Mouse (Mus musculus) forebrain, embryonic 13.5 days (tissue): Measurements from ENCODE around the gene Slc43a2. TPM values are rescaled to one million over a fixed set of nuclear protein-coding genes. Genes with fewer than 3 reads are reported as not detected.

Source experiments
- ATAC-seq: fragments of 200-750 bp; cut with Nextera tagmentation; 2 replicates; pipeline ENCODE4 v1.8.0; 2017
- H3K27ac ChIP-seq: fragments of 300-500 bp; sonication (generic); 2 replicates; pipeline ENCODE4 v1.5.1; 2015; ENCODE audit warnings: inconsistent platforms, mild to moderate bottlenecking, moderate library complexity
- H3K27me3 ChIP-seq: fragments of 300-500 bp; sonication (generic); 2 replicates; pipeline ENCODE4 v1.6.1; 2015; ENCODE audit warnings: mild to moderate bottlenecking, inconsistent platforms
- H3K36me3 ChIP-seq: fragments of 300-500 bp; sonication (generic); 2 replicates; pipeline ENCODE4 v1.6.1; 2015; ENCODE audit warnings: mild to moderate bottlenecking, inconsistent platforms; ENCODE audit not compliant: poor library complexity, severe bottlenecking
- H3K4me1 ChIP-seq: fragments of 300-500 bp; sonication (generic); 2 replicates; pipeline ENCODE4 v1.6.1; 2015; ENCODE audit warnings: inconsistent platforms
- H3K4me2 ChIP-seq: fragments of 300-500 bp; sonication (generic); 2 replicates; pipeline ENCODE4 v1.6.1; 2015; ENCODE audit warnings: inconsistent platforms, mild to moderate bottlenecking, moderate library complexity
- H3K4me3 ChIP-seq: fragments of 300-500 bp; sonication (generic); 2 replicates; pipeline ENCODE4 v1.5.1; 2015; ENCODE audit warnings: mild to moderate bottlenecking, inconsistent platforms
- H3K9ac ChIP-seq: fragments of 300-500 bp; sonication (generic); 2 replicates; pipeline ENCODE4 v1.6.1; 2015; ENCODE audit warnings: mild to moderate bottlenecking, inconsistent platforms
- H3K9me3 ChIP-seq: fragments of 300-500 bp; sonication (generic); replicated peaks from 2 replicates; pipeline ENCODE4 v1.6.1; 2016; ENCODE audit warnings: inconsistent platforms
- WGBS: fragments of 180-500 bp; shearing (Covaris S2); methylation state at CpG from one replicate; pipeline ENCODE4 v1.1.7; 2015; 5-methylcytosine and 5-hydroxymethylcytosine counted together
- polyA plus RNA-seq: library from polyadenylated mRNA; unstranded; fragments of >200 nt; fragmentation: Nextera tagmentation; extraction: Ambion mirVana; gene quantifications from 2 replicates; pipeline ENCODE4 v1.2.1, GENCODE M21; 2015

The Slc43a2 gene
- polyA plus RNA-seq, 1 experiment from 2014 or later = 11.3 TPM

GRCm38 (mm10) chr11:75532340-75533277 lies 1.1 kb downstream of the Slc43a2 start:
- Histone ChIP-seq H3K4me1 (peaks cover 29% of the 10 kb centered on the region), H3K36me3 (no peaks in the 10 kb centered on the region), H3K4me2 (peak overlapping the region; percentile 98), H3K9me3 (no peaks in the 10 kb centered on the region), H3K9ac (peak overlapping the region; percentile 94), H3K4me3 (peak overlapping the region; percentile 72), H3K27ac (peak overlapping the region; percentile 97), H3K27me3 (no peaks in the 10 kb centered on the region)
- 0 out of 2 replicates have a peak, but pooled peaks have one; percentile 22 for ATAC-seq
- 15% methylated on average over 38 of the region's 38 CpGs for WGBS

- peak overlapping the region; percentile 94; the same call in 1 of the 2 replicates for H3K9ac ChIP-seq
- 84% methylated on average over 6 of the region's 6 CpGs for WGBS
- H3K4me3 ChIP-seq = peak overlapping the region; percentile 72
- no peak overlapping the region for H3K27ac ChIP-seq
- no peak for ATAC-seq
- no peaks in the 10 kb centered on the region for H3K9me3 ChIP-seq
- no peaks in the 10 kb centered on the region for H3K27me3 ChIP-seq
- H3K36me3 ChIP-seq = no peaks in the 10 kb centered on the region
- H3K4me1 ChIP-seq = peaks cover 37% of the 10 kb centered on the region
- peak overlapping the region; percentile 98 for H3K4me2 ChIP-seq
These were observed 2.0 kb downstream of the Slc43a2 start for GRCm38 (mm10) chr11:75533314-75534015.

GRCm38 (mm10) chr11:75534286-75535033 lies 3.0 kb downstream of the Slc43a2 start:
- ATAC-seq = no peak
- 40% methylated on average over 4 of the region's 4 CpGs for WGBS
- Histone ChIP-seq H3K4me2 (peak overlapping the region; percentile 37), H3K27me3 (no peaks in the 10 kb centered on the region), H3K27ac (no peak overlapping the region), H3K9me3 (no peaks in the 10 kb centered on the region), H3K4me1 (peaks cover 41% of the 10 kb centered on the region), H3K36me3 (no peaks in the 10 kb centered on the region), H3K9ac (peak overlapping the region; percentile 32), H3K4me3 (no peak overlapping the region)

GRCm38 (mm10) chr11:75535106-75535795 lies 3.8 kb downstream of the Slc43a2 start:
- no peaks in the 10 kb centered on the region for H3K27me3 ChIP-seq
- peak overlapping the region; percentile 32 for H3K9ac ChIP-seq
- no peak for ATAC-seq
- no peak overlapping the region for H3K27ac ChIP-seq
- 63% methylated on average over 13 of the region's 13 CpGs for WGBS
- no peak overlapping the region for H3K4me3 ChIP-seq
- peaks cover 41% of the 10 kb centered on the region for H3K4me1 ChIP-seq
- H3K4me2 ChIP-seq = peak overlapping the region; percentile 37
- no peaks in the 10 kb centered on the region for H3K9me3 ChIP-seq
- H3K36me3 ChIP-seq = no peaks in the 10 kb centered on the region

- no peak overlapping the region for H3K9ac ChIP-seq
- H3K4me1 ChIP-seq = peaks cover 41% of the 10 kb centered on the region
- H3K4me3 ChIP-seq = no peak overlapping the region
- no peak overlapping the region for H3K4me2 ChIP-seq
- H3K36me3 ChIP-seq = no peaks in the 10 kb centered on the region
- no peak overlapping the region for H3K27ac ChIP-seq
- no peak for ATAC-seq
- H3K9me3 ChIP-seq = no peaks in the 10 kb centered on the region
- WGBS = 85% methylated on average over 12 of the region's 12 CpGs
- H3K27me3 ChIP-seq = no peaks in the 10 kb centered on the region
These were observed 4.9 kb downstream of the Slc43a2 start for GRCm38 (mm10) chr11:75536255-75537024.

GRCm38 (mm10) chr11:75537025-75537414 lies 5.5 kb downstream of the Slc43a2 start:
- no peak overlapping the region for H3K9ac ChIP-seq

GRCm38 (mm10) chr11:75537491-75538183 lies 6.1 kb downstream of the Slc43a2 start:
- Histone ChIP-seq H3K9me3 (no peaks in the 10 kb centered on the region), H3K36me3 (no peaks in the 10 kb centered on the region), H3K27ac (peak overlapping the region; percentile 31), H3K4me3 (no peak overlapping the region), H3K27me3 (no peaks in the 10 kb centered on the region), H3K9ac (peak overlapping the region; percentile 5; the same call in 1 of the 2 replicates), H3K4me2 (no peak overlapping the region), H3K4me1 (peaks cover 36% of the 10 kb centered on the region)
- ATAC-seq = no peak
- 48% methylated on average over 11 of the region's 11 CpGs for WGBS

More at GRCm38 (mm10) chr11:75537025-75537414, 5.5 kb downstream of the Slc43a2 start:
- Histone ChIP-seq H3K9me3 (no peaks in the 10 kb centered on the region), H3K27me3 (no peaks in the 10 kb centered on the region), H3K27ac (no peak overlapping the region), H3K4me3 (no peak overlapping the region), H3K4me1 (peaks cover 41% of the 10 kb centered on the region), H3K36me3 (no peaks in the 10 kb centered on the region), H3K4me2 (no peak overlapping the region)
- no peak for ATAC-seq
- 87% methylated on average over 8 of the region's 8 CpGs for WGBS

GRCm38 (mm10) chr11:75538184-75538969 lies 6.9 kb downstream of the Slc43a2 start:
- Histone ChIP-seq H3K4me3 (no peak overlapping the region), H3K27ac (peak overlapping the region; percentile 31), H3K36me3 (no peaks in the 10 kb centered on the region), H3K9me3 (no peaks in the 10 kb centered on the region), H3K4me1 (peaks cover 28% of the 10 kb centered on the region), H3K4me2 (no peak overlapping the region), H3K9ac (0 out of 2 replicates have a peak overlapping the region, but pooled peaks have one; percentile 5), H3K27me3 (no peaks in the 10 kb centered on the region)
- 62% methylated on average over 9 of the region's 9 CpGs for WGBS
- ATAC-seq = no peak

- Histone ChIP-seq H3K27me3 (no peaks in the 10 kb centered on the region), H3K36me3 (no peaks in the 10 kb centered on the region), H3K9ac (no peak overlapping the region), H3K4me1 (peaks cover 23% of the 10 kb centered on the region), H3K9me3 (no peaks in the 10 kb centered on the region), H3K4me3 (no peak overlapping the region), H3K27ac (no peak overlapping the region), H3K4me2 (no peak overlapping the region)
- ATAC-seq = no peak
- 86% methylated on average over 13 of the region's 13 CpGs for WGBS
These were observed 7.4 kb downstream of the Slc43a2 start for GRCm38 (mm10) chr11:75538970-75539299.

- H3K27me3 ChIP-seq = no peaks in the 10 kb centered on the region
- H3K36me3 ChIP-seq = peaks cover 6% of the 10 kb centered on the region; the same call in 1 of the 2 replicates
- 85% methylated on average over 8 of the region's 8 CpGs for WGBS
- H3K4me2 ChIP-seq = no peak overlapping the region
- H3K9me3 ChIP-seq = no peaks in the 10 kb centered on the region
- peaks cover 15% of the 10 kb centered on the region for H3K4me1 ChIP-seq
- H3K4me3 ChIP-seq = no peak overlapping the region
- ATAC-seq = no peak
- no peak overlapping the region for H3K27ac ChIP-seq
- H3K9ac ChIP-seq = no peak overlapping the region
These were observed 8.7 kb downstream of the Slc43a2 start for GRCm38 (mm10) chr11:75540209-75540608.
